Mouse (Mus musculus): ENCODE data around the gene Gm3696. TPM values are rescaled to one million over a fixed set of nuclear protein-coding genes. Genes with fewer than 3 reads are reported as not detected.

Gene Gm3696
- not detected in 2 replicates for polyA plus RNA-seq (2012)

DNA sequence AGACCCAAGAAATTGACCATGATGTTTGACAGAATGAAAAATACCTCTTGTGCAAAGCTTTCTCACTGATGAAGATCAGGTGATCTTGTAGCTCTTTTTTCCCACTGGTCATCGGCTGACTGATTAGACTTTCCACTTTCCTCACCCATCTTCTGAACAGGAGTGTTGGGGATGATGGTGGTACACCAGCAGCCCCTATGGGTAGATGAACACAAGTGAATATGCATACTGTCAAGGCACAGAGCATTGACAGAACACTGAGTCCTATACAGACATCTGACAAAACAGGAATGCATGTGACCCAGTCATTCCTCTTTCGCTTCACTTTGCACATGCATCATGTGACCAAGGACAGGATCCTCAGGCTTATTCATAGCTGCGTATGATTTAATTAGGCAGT lies at the start of gene Gm3696:
TSS of gene Gm3696 (minus strand) at position 101 of the 400 bp plus-strand sequence.

GRCm38 (mm10) chr14:7125312-7125711 lies 24.9 kb upstream of the Gm3696 start, which contains the start of gene Gm6676:
Gene Gm6676 (minus strand): TSS chr14:7125412.

GRCm38 (mm10) chr14:7044870-7045269 lies 55.6 kb downstream of the Gm3696 start, which contains the start of gene Gm3685:
Gene Gm3685 (minus strand): TSS chr14:7044970.

Other genes with a start within 250 kb of the Gm3696 start
- gene Gm3667, start 210.7 kb downstream of the Gm3696 start, polyA plus RNA-seq (2012) = not detected in 2 replicates
- gene Gm6356, start 126.8 kb downstream of the Gm3696 start, polyA plus RNA-seq (2012) = not detected in 2 replicates
- not detected in 2 replicates for gene Gm10406, start 73.2 kb downstream of the Gm3696 start, polyA plus RNA-seq (2012)
- gene Gm3685, start 55.7 kb downstream of the Gm3696 start, polyA plus RNA-seq (2012) = not detected in 2 replicates
- not detected in 2 replicates for gene Gm6676, start 24.8 kb upstream of the Gm3696 start, polyA plus RNA-seq (2012)
- gene Gm3512, start 73.9 kb upstream of the Gm3696 start, polyA plus RNA-seq (2012) = 0.14 TPM in 1 of 2 replicates, not detected in the other
- not detected in 2 replicates for gene Gm16434, start 93.9 kb upstream of the Gm3696 start, polyA plus RNA-seq (2012)
- gene Gm3727, start 164.1 kb upstream of the Gm3696 start, polyA plus RNA-seq (2012) = not detected in 2 replicates
- 0.05 TPM in 1 of 2 replicates, not detected in the other for gene Gm3739, start 214.4 kb upstream of the Gm3696 start, polyA plus RNA-seq (2012)
- not detected in 2 replicates for gene Gm5797, start 231.8 kb upstream of the Gm3696 start, polyA plus RNA-seq (2012)

Data from megakaryocyte-erythroid progenitor cell, adult 5 weeks (primary cell).